Mouse (Mus musculus): Measurements from ENCODE around the gene Sprr1a.
"Not testable (repeated sequence)": the region's sequence is repeated elsewhere in the genome, so short reads cannot be mapped to it uniquely, and the experiment has no call there.

Sprr1a gene

DNA sequence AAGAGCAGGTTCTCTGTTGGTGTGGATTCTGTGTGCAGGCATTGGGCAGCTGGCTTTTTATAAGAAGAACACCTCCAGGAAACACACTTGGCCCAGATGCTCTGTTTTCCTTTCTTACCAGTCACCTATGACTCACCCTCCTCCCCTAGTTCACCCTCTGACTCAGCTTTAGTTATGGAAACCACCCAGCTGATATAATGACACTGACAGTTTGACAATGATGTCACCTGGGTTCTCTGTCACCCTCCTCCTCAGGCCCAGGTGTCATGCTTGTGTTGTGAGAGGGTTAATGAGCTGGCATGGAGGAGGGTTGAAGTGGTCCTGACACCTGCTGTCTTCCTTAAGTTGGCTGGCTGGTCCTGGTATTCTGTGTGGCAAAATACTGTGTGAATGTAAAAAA, at the start of gene Sprr1a:
Sprr1a (minus strand) TSS at position 33 of the 400 bp plus-strand sequence.
- no peak for DNase-seq (ENCODE audit: extremely low spot score)

DNA sequence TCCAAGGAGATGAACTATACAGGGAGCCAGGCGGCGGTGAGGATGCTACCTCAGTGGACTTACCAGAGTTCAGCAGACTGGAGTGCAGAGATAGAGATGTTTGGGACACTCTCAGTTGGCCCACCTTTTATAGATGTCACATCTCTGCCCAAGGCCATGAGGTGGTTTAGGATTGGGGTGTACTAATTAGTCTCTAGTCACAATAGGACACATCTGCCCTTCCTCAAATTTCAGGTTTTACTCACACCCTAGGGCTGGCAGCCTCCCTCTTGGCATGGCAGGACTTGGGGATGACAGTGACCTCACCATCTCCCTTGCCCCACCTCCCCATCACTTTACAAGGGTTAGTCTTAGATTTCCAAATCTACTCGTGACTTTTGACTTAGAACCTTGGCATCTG, 48.7 kb upstream of the Sprr1a start, which contains the start of gene 2310046K23Rik:
2310046K23Rik (minus strand) TSS at position 101 of the 400 bp plus-strand sequence.
- DNase-seq (ENCODE audit: extremely low spot score), result no peak

- DNase-seq (ENCODE audit: extremely low spot score), result peak; percentile 14
Measured at GRCm38 (mm10) chr3:92512325-92512724, 26.6 kb upstream of the Sprr1a start.

- peak; percentile 19 for DNase-seq (ENCODE audit: extremely low spot score)
Measured at GRCm38 (mm10) chr3:92510786-92511185, 25.1 kb upstream of the Sprr1a start.

DNA sequence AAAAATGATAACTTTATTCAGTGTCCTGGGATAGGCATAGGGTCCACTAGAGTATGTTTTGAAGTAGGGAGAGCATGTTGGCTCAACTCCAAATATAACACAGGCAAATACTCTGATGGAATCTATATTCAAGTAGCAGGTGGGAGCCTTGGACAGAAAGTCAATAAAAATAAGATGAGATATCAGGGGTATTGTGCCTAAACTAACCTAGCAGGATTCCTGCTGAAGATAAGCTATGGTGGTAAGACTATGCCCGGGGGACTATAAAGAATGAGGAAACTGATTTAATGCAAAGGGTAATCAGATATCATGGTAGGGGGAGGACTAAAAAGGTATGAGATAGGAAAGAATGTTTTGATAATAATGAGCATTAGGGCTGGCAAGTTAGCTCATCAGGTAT, 22.5 kb upstream of the Sprr1a start:
- DNase-seq (ENCODE audit: extremely low spot score), result no peak

GRCm38 (mm10) chr3:92503528-92503927, 17.8 kb upstream of the Sprr1a start:
- DNase-seq (ENCODE audit: extremely low spot score), result no peak

DNA sequence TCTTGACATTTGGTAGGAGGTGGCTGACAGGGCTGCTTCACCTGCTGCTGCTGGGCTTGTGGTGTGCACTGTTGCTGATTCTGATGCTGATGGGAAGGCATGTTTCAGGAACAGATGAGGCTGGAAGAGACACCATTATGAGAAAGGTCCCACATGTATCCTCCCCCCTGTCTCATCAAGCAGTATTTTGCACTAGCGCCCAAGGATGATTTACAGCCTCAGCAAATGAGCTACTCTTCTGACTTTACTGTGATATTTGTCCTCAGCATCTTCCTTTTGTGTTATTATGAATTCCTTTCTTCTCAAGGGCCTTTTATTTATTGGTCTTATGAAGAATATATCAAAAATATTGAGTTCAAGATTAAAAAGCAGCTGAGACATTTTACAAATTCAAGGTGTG, 14.7 kb upstream of the Sprr1a start, which contains the start of gene Sprr4:
Sprr4 (minus strand) TSS at position 101 of the 400 bp plus-strand sequence.
- DNase-seq (ENCODE audit: extremely low spot score), result no peak

GRCm38 (mm10) chr3:92490262-92490661, 4.6 kb upstream of the Sprr1a start:
- not testable (repeated sequence) for DNase-seq (ENCODE audit: extremely low spot score)

DNA sequence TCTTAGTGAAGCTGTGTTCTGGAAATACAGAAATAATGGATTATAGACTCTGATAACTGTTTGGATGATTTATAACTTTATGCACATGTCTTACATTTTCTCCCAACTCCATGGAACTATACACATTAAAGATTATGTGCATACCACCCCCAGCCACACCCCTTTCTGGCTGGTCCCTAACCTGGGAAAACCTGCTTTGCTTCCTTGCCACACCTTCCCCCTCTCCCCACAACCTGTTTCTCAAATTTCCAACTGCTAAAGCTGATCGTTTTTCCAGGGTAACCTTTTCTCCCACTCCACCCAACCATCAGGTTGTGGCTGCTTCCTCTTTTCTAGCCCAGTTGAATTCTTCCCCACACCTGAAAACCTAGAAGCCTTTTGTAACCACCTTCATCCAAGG, 612 bp upstream of the Sprr1a start:
- no peak for DNase-seq (ENCODE audit: extremely low spot score)

- DNase-seq (ENCODE audit: extremely low spot score), result not testable (repeated sequence)
Measured at GRCm38 (mm10) chr3:92481249-92481648, 4.4 kb downstream of the Sprr1a start.

- DNase-seq (ENCODE audit: extremely low spot score), result no peak
Measured at GRCm38 (mm10) chr3:92470111-92470510, 15.6 kb downstream of the Sprr1a start.

- DNase-seq (ENCODE audit: extremely low spot score), result no peak
Measured at GRCm38 (mm10) chr3:92467424-92467823, 18.3 kb downstream of the Sprr1a start.

DNA sequence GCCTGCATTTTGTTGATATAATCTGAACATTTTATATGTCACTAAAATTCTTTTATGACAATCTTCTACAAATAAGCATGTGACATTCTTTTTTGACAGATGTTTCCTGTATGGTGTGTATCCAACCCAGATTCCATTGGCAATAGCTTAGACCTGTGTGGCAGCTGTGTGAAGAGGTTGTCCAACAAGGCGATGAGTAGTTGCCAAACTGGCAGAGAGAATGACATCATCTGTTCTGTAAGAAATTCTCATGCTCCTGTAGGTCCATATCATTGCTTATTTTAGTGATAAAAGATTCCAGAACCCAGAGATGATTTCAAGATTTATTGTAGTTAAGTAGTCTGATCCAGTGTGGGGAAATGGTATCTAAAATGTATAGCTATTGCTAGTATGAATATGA, 19.1 kb downstream of the Sprr1a start:
- DNase-seq (ENCODE audit: extremely low spot score), result no peak

- DNase-seq (ENCODE audit: extremely low spot score), result no peak
Measured at GRCm38 (mm10) chr3:92458620-92459019, 27.1 kb downstream of the Sprr1a start, which contains the start of gene Sprr3. Gene Sprr3, minus strand, starts transcription at chr3:92458720.

DNA sequence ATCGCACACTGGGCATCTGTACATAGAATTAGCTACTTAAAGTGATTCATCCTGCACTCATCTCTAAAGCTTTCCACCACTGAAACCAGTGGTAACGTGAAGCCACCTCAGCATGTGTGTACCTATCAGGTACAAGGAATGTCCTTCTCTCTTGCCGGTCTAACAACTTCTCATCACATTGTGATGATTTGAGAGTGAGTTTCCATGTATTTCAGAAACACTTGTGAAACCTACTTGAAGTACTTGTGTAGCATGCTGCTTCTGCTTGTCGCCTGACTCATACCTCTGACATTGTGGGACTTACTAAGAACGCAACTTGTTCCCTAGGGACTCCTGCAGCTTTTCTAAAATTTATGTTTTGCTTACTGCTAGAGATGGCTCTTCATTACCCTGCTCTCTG, 30.5 kb downstream of the Sprr1a start:
- DNase-seq (ENCODE audit: extremely low spot score), result no peak

DNA sequence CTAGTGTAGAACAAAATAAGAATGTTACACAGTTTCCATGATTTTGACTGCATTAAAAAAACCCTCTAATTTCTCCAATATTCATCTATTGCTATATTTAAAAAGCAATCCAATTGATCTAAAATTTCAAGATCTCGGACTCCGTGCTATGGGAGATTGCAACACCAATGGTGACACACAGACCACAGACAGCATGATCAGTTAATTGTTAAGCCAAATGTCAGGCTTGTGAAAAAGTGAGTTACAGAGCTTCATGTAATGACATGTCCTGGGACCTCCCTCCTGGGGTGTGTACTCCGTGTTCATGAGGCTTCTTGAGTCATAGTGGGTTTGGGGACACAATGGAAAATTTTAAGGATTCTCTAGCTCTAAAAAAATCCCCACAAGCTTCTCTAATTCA, 45.5 kb downstream of the Sprr1a start:
- DNase-seq (ENCODE audit: extremely low spot score), result no peak

- no peak for DNase-seq (ENCODE audit: extremely low spot score)
Measured at GRCm38 (mm10) chr3:92438689-92439088, 47.0 kb downstream of the Sprr1a start, which contains the start of gene Sprr1b. Gene Sprr1b, minus strand, starts transcription at chr3:92438789.

Data from embryo, embryonic 9.5 days (tissue).